Mouse (Mus musculus): ENCODE data around the gene Nme8. TPM values are rescaled to one million over a fixed set of nuclear protein-coding genes. Genes with fewer than 3 reads are reported as not detected.

Gene Nme8
- total and polyA plus RNA-seq, 2 experiments from 2014 or later = 0.17 TPM; not detected in 1

DNA sequence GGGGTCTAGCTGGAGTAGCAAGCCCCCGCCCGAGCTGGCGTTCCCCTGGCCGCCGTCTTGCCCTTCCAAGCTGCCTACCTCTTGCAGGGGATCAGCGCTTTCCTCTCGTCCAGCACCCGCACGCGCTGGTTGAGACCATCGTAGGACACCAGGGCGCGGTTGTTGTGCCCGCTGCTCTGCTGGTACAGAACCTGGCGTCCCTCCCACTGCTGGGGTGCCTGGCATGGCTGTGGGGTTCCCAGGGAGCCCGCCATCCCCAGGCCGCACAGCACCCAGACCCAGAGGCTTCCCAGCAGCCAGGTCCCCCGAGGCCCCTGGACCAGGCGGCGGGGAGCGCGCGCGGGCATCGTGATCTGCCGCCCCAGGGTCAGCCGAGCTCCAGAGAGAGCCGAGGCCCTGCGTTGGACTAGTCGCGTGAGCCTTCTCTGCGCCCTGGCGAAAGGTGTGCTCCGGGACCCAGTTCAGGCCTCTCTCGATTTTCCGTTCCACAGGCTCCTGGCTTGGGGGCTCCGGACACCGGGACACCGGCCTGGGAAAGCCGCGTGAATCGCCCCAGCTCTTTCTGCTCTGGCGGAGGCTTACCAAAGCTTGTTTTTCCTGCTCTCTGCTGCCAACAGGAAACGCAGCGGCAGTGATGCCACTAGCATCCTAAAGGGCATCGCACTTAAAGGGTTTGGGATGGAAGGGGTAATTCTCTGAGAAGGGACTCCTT lies 78.2 kb downstream of the Nme8 start, which contains the start of gene Epdr1:
TSS of gene Epdr1 (minus strand) at position 712 of the 712 bp plus-strand sequence.
- Histone ChIP-seq H3K4me2 (ENCODE audit: low read depth, low read length, poor library complexity, severe bottlenecking) (peak within 1 kb of the TSS; percentile 82), H3K9ac (replicated peaks; ENCODE audit: low read length, poor library complexity, severe bottlenecking) (peak within 1 kb of the TSS; percentile 88), H3K9me3 (ENCODE audit: low read length) (no peaks in the 10 kb centered on the region), H3K4me3 (ENCODE audit: low read depth, low read length) (peak within 1 kb of the TSS; percentile 86), H3K4me1 (ENCODE audit: insufficient read depth, low read length) (peaks cover 10% of the 10 kb centered on the region; the same call in 1 of the 2 replicates), H3K27me3 (ENCODE audit: insufficient read depth, low read length) (no peaks in the 10 kb centered on the region), H3K36me3 (ENCODE audit: insufficient read depth, low read length) (no peaks in the 10 kb centered on the region), H3K27ac (ENCODE audit: low read depth, low read length) (peak within 1 kb of the TSS; percentile 88)
- WGBS = under 1% methylated on average over 45 of the region's 46 CpGs
- DNase-seq (ENCODE audit: low spot score) (peak; percentile 92), ATAC-seq (ENCODE audit: low FRiP score) (peak; percentile 86)
- TF ChIP-seq CTCF (IDR thresholded peaks at IDR 0.05) = peak; percentile 85

GRCm38 (mm10) chr13:19618841-19619215 lies 78.8 kb downstream of the Nme8 start:
- Histone ChIP-seq H3K27me3 (ENCODE audit: insufficient read depth, low read length) (no peaks in the 10 kb centered on the region), H3K4me3 (ENCODE audit: low read depth, low read length) (peak overlapping the region; percentile 86), H3K9ac (replicated peaks; ENCODE audit: low read length, poor library complexity, severe bottlenecking) (peak overlapping the region; percentile 88), H3K36me3 (ENCODE audit: insufficient read depth, low read length) (no peaks in the 10 kb centered on the region), H3K4me2 (ENCODE audit: low read depth, low read length, poor library complexity, severe bottlenecking) (peak overlapping the region; percentile 82), H3K9me3 (ENCODE audit: low read length) (no peaks in the 10 kb centered on the region), H3K4me1 (ENCODE audit: insufficient read depth, low read length) (peaks cover 10% of the 10 kb centered on the region; the same call in 1 of the 2 replicates), H3K27ac (ENCODE audit: low read depth, low read length) (peak overlapping the region; percentile 88)
- 4% methylated on average over 5 of the region's 5 CpGs for WGBS
- DNase-seq (ENCODE audit: low spot score) (peak; percentile 36), ATAC-seq (ENCODE audit: low FRiP score) (peak; percentile 14; the same call in 1 of the 2 replicates)
- TF ChIP-seq CTCF (IDR thresholded peaks at IDR 0.05) = no peak

DNA sequence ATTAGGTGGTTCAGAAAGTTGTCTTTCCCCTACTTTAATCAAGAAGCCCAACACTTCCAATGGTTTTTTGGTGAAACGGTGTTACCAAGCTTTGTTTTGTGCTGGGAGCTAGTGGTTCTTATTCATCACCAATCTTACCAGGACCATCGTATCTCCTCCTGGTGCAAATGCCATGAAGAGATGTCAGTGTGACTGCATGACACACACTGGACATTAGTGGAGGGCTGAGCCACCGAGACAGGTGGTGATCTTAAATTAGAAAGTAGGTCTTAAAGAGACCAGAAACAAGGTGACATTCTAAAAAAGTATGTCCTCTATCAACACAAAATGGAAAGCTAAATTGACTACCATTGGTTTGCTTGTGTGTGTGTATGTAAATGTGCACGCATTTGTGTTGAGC lies 79.5 kb downstream of the Nme8 start:
- H3K27ac ChIP-seq (ENCODE audit: low read depth, low read length) = no peak overlapping the region
- no peaks in the 10 kb centered on the region for H3K9me3 ChIP-seq (ENCODE audit: low read length)
- ATAC-seq (ENCODE audit: low FRiP score) (no peak), DNase-seq (ENCODE audit: low spot score) (no peak)
- H3K9ac ChIP-seq (replicated peaks; ENCODE audit: low read length, poor library complexity, severe bottlenecking) = no peak overlapping the region
- H3K4me2 ChIP-seq (ENCODE audit: low read depth, low read length, poor library complexity, severe bottlenecking) = peak overlapping the region; percentile 82
- H3K4me1 ChIP-seq (ENCODE audit: insufficient read depth, low read length) = peaks cover 7% of the 10 kb centered on the region; the same call in 1 of the 2 replicates
- H3K36me3 ChIP-seq (ENCODE audit: insufficient read depth, low read length) = no peaks in the 10 kb centered on the region
- TF ChIP-seq CTCF (IDR thresholded peaks at IDR 0.05) = no peak
- H3K27me3 ChIP-seq (ENCODE audit: insufficient read depth, low read length) = no peaks in the 10 kb centered on the region
- H3K4me3 ChIP-seq (ENCODE audit: low read depth, low read length) = no peak overlapping the region
- WGBS = 88% methylated on average over 4 of the region's 4 CpGs

- no peak for ATAC-seq (ENCODE audit: low FRiP score)
These were observed 83.3 kb downstream of the Nme8 start for GRCm38 (mm10) chr13:19614311-19614710.

DNA sequence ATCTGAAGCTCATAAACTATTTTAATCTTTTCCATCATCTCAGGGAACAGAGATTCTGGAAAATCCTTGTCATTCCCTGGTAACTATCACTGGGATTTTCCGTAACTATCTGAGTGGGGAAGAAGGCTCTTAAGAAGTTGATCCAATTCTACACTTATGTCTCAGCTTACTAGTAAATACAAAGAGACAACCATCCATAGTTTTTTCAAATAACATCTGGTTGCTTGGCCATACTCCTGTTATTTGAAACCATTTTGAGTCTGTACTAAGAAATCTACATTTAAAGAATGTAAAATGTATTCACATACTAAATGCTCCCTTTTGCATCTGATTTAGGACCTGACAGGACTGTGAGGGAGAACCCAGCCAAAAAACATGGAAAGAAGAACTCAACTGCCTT lies 84.2 kb downstream of the Nme8 start:
- Histone ChIP-seq H3K9ac (replicated peaks; ENCODE audit: low read length, poor library complexity, severe bottlenecking) (no peak overlapping the region), H3K36me3 (ENCODE audit: insufficient read depth, low read length) (no peaks in the 10 kb centered on the region), H3K27ac (ENCODE audit: low read depth, low read length) (no peak overlapping the region), H3K4me1 (ENCODE audit: insufficient read depth, low read length) (peaks cover 7% of the 10 kb centered on the region; the same call in 1 of the 2 replicates), H3K27me3 (ENCODE audit: insufficient read depth, low read length) (no peaks in the 10 kb centered on the region), H3K4me3 (ENCODE audit: low read depth, low read length) (no peak overlapping the region), H3K9me3 (ENCODE audit: low read length) (no peaks in the 10 kb centered on the region), H3K4me2 (ENCODE audit: low read depth, low read length, poor library complexity, severe bottlenecking) (no peak overlapping the region)
- no peak for DNase-seq (ENCODE audit: low spot score)
- no peak for TF ChIP-seq CTCF (IDR thresholded peaks at IDR 0.05)
- WGBS = 64% methylated on average over 1 of the region's 1 CpGs
- no peak for ATAC-seq (ENCODE audit: low FRiP score)

More at GRCm38 (mm10) chr13:19614311-19614710, 83.3 kb downstream of the Nme8 start:
- DNase-seq (ENCODE audit: low spot score) = no peak
- Histone ChIP-seq H3K9ac (replicated peaks; ENCODE audit: low read length, poor library complexity, severe bottlenecking) (no peak overlapping the region), H3K4me1 (ENCODE audit: insufficient read depth, low read length) (peaks cover 7% of the 10 kb centered on the region; the same call in 1 of the 2 replicates), H3K36me3 (ENCODE audit: insufficient read depth, low read length) (no peaks in the 10 kb centered on the region), H3K4me2 (ENCODE audit: low read depth, low read length, poor library complexity, severe bottlenecking) (no peak overlapping the region), H3K27me3 (ENCODE audit: insufficient read depth, low read length) (no peaks in the 10 kb centered on the region), H3K9me3 (ENCODE audit: low read length) (no peaks in the 10 kb centered on the region), H3K27ac (ENCODE audit: low read depth, low read length) (no peak overlapping the region), H3K4me3 (ENCODE audit: low read depth, low read length) (no peak overlapping the region)
- TF ChIP-seq CTCF (IDR thresholded peaks at IDR 0.05) = no peak
- 81% methylated on average over 1 of the region's 1 CpGs for WGBS

DNA sequence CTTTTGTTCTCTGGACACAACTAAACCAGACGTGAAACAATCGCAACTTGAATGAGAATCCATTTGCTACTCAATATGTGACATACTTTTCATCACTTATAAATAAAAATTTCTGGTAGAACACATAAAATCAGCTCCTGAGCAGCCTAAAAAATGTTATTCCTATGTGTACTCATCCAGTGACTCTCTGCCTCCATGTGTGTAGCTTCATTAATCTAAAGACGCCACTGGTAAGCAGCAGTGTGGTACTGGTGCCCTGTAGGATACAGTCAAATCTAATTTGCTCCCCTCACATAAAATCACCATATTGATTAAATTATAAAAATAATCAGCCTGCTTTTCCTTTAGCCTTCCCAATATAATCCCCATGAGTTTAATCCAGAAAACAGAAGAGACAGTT lies 84.6 kb downstream of the Nme8 start:
- Histone ChIP-seq H3K9ac (replicated peaks; ENCODE audit: low read length, poor library complexity, severe bottlenecking) (no peak overlapping the region), H3K4me2 (ENCODE audit: low read depth, low read length, poor library complexity, severe bottlenecking) (no peak overlapping the region), H3K36me3 (ENCODE audit: insufficient read depth, low read length) (no peaks in the 10 kb centered on the region), H3K4me3 (ENCODE audit: low read depth, low read length) (no peak overlapping the region), H3K27me3 (ENCODE audit: insufficient read depth, low read length) (no peaks in the 10 kb centered on the region), H3K9me3 (ENCODE audit: low read length) (no peaks in the 10 kb centered on the region), H3K27ac (ENCODE audit: low read depth, low read length) (no peak overlapping the region), H3K4me1 (ENCODE audit: insufficient read depth, low read length) (peaks cover 5% of the 10 kb centered on the region; the same call in 1 of the 2 replicates)
- DNase-seq (ENCODE audit: low spot score) (no peak), ATAC-seq (ENCODE audit: low FRiP score) (no peak)
- 43% methylated on average over 3 of the region's 3 CpGs for WGBS
- no peak for TF ChIP-seq CTCF (IDR thresholded peaks at IDR 0.05)

Data from midbrain, postnatal 0 days (tissue).